Mouse (Mus musculus) heart, adult 2 months (tissue): ENCODE measurements around the gene Sh3rf1.

Experiments used
- CTCF ChIP-seq: fragments of 200-600 bp; IDR thresholded peaks from 2 replicates; pipeline ENCODE4 v1.8.1; 2022; ENCODE audit warnings: antibody characterized with exemption, mild to moderate bottlenecking, moderate library complexity
- EP300 ChIP-seq: fragments of 200-500 bp; IDR thresholded peaks from 2 replicates; pipeline ENCODE4 v1.6.1; 2011; ENCODE audit warnings: low read depth, low read length, control low read depth; ENCODE audit not compliant: insufficient read depth
- POLR2A ChIP-seq: fragments of 200-500 bp; IDR thresholded peaks from 2 replicates; pipeline ENCODE4 v1.6.1; 2011; ENCODE audit warnings: mild to moderate bottlenecking, low read depth, low read length, control low read depth; ENCODE audit not compliant: insufficient read depth

DNA sequence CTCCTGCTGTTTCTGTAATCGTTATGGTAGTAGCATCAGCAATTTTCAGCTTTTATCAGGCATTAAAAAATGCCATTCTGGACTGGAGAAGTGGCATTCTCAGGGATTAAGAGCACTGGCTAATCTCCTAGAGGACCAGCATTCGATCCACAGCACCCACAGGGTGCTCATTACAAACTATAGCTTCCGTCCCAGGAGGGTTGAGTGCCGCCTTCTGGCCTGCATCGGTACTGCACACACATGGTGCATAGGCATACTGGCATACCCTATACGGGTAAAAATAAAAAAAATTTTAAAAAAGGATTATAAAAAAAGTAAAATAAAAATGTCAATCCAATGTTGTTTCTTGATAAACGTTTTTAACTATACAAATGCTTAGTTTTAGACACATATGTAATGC lies 20.5 kb downstream of the Sh3rf1 start:
- TF ChIP-seq EP300 (no peak), POLR2A (no peak), CTCF (peak; percentile 43)
